ENCODE assay signal across 12 mouse cellular contexts in the genomic region with DNA sequence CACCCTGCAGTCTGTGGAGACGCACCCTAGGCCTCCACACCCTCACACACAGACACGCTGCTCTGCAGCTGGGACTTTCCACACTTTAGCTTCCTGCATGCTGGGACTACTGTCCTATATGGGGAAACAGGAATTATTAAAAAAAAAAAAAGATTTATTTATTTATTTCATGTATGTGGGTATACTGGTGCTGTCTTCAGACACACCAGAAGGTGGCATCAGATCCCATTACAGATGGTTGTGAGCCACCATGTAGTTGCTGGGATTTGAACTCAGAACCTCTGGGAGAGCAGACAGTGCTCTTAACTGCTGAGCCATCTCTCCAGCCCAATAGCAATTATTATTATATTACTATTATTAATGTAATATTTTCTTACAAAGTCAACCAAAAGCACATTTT.
"Had no signal": no experiment of that assay in that cellular context is flagged by ENCODE, and none has a peak within 500 bp of the region (broad histone marks: within the 10 kb centered on the region; RNA-seq: fewer than 3 reads in every experiment).

No protein-coding gene starts in this region.

- H3K27me3 ChIP-seq: limb, embryonic 15.5 days; liver, embryonic 12.5 days; lung, embryonic 15.5 days; midbrain, embryonic 15.5 days; neural tube, embryonic 13.5 days; stomach, embryonic 15.5 days had no signal

- DNase-seq: kidney, adult 11 months; kidney, postnatal 36 days; lung, postnatal 4 days; right cerebral cortex, postnatal 14 days; thymus, postnatal 36 days had no signal

- H3K4me2 ChIP-seq: limb, embryonic 15.5 days; liver, embryonic 12.5 days; lung, embryonic 15.5 days; midbrain, embryonic 15.5 days; neural tube, embryonic 13.5 days; stomach, embryonic 15.5 days had no signal

- H3K27ac ChIP-seq: limb, embryonic 15.5 days; liver, embryonic 12.5 days; lung, embryonic 15.5 days; midbrain, embryonic 10.5 days; midbrain, embryonic 15.5 days; neural tube, embryonic 13.5 days; stomach, embryonic 15.5 days had no signal

- H3K9ac ChIP-seq: limb, embryonic 15.5 days; liver, embryonic 12.5 days; lung, embryonic 15.5 days; midbrain, embryonic 15.5 days; neural tube, embryonic 13.5 days; stomach, embryonic 15.5 days had no signal

- H3K4me3 ChIP-seq: limb, embryonic 15.5 days; liver, embryonic 12.5 days; lung, embryonic 15.5 days; midbrain, embryonic 10.5 days; midbrain, embryonic 15.5 days; neural tube, embryonic 13.5 days; stomach, embryonic 15.5 days had no signal

- H3K4me1 ChIP-seq: midbrain, embryonic 10.5 days; midbrain, embryonic 15.5 days; neural tube, embryonic 13.5 days had no signal

- H3K9me3 ChIP-seq: limb, embryonic 15.5 days; liver, embryonic 12.5 days; lung, embryonic 15.5 days; midbrain, embryonic 10.5 days; midbrain, embryonic 15.5 days; neural tube, embryonic 13.5 days; stomach, embryonic 15.5 days had no signal

- ATAC-seq: liver, embryonic 12.5 days; midbrain, embryonic 15.5 days had no signal
